Mouse (Mus musculus) kidney, adult 2 months (tissue): ENCODE results near the gene Nup93.

Experiments
- CTCF ChIP-seq: fragments of 200-500 bp; conservative IDR thresholded peaks from 2 replicates; pipeline ENCODE4 v1.5.1; 2011; ENCODE audit warnings: low read depth, mild to moderate bottlenecking, control low read depth, low read length, moderate library complexity, mixed read lengths; ENCODE audit not compliant: insufficient read depth, insufficient read length
- POLR2A ChIP-seq: fragments of 200-500 bp; IDR thresholded peaks from one replicate; pipeline ENCODE4 v1.6.1; 2011; ENCODE audit warnings: low read depth, low read length, control low read depth

DNA sequence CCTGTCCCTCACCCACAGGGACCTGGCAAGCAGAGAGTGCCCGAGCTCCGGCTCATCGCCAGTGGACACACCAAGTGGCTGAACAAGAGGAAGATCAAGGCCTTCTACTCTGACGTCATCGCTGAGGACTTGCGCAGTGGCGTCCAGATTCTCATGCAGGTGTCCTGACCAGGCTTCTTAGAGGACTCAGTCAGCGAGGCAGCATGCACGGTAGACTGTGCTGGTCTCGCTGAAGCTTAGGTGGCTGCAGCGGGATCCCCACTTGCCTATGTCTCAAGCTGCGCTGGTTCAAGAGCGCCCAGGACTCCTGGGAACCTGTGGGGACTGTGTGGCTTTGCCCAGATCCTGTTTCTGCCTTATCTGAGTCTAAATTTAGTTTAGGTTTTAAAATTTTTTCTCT is 131.9 kb downstream of the Nup93 start:
- TF ChIP-seq CTCF, result no peak
- no peak for TF ChIP-seq POLR2A
